Mouse (Mus musculus): ENCODE measurements around the gene Vmn1r48. TPM values are rescaled to one million over a fixed set of nuclear protein-coding genes. Genes with fewer than 3 reads are reported as not detected.
"Not testable (repeated sequence)": the region's sequence is repeated elsewhere in the genome, so short reads cannot be mapped to it uniquely, and the experiment has no call there.

The Vmn1r48 gene
- not detected in 2 replicates for polyA plus RNA-seq (2012; rRNA removed)

- not testable (repeated sequence) for DNase-seq (ENCODE audit: low read depth)
Observed at GRCm38 (mm10) chr6:90036741-90037140, at the start of gene Vmn1r48. Gene Vmn1r48 (minus strand): TSS chr6:90036841.

GRCm38 (mm10) chr6:90078406-90078805 is 41.8 kb upstream of the Vmn1r48 start, which contains the start of gene Vmn1r49:
Gene Vmn1r49 (minus strand): TSS chr6:90078506.
- no peak for DNase-seq (ENCODE audit: low read depth)

GRCm38 (mm10) chr6:90015847-90016246 is 20.8 kb downstream of the Vmn1r48 start, which contains the start of gene Vmn1r47:
Gene Vmn1r47 (plus strand): TSS chr6:90016147.
- DNase-seq (ENCODE audit: low read depth) = not testable (repeated sequence)

- DNase-seq (ENCODE audit: low read depth) = no peak
Observed at GRCm38 (mm10) chr6:89985989-89986388, 50.7 kb downstream of the Vmn1r48 start.

Other genes starting within 250 kb of the Vmn1r48 start
- gene Vmn1r42, start 160.4 kb downstream of the Vmn1r48 start, polyA plus RNA-seq (2012; rRNA removed) = 0.05 TPM in 1 of 2 replicates, not detected in the other
- gene Vmn1r43, start 160.4 kb downstream of the Vmn1r48 start, polyA plus RNA-seq (2012; rRNA removed) = 0.08 and 0.14 TPM in 2 replicates
- gene Vmn1r44, start 153.2 kb downstream of the Vmn1r48 start, polyA plus RNA-seq (2012; rRNA removed) = not detected in 2 replicates
- not detected in 2 replicates for gene Vmn1r45, start 96.2 kb downstream of the Vmn1r48 start, polyA plus RNA-seq (2012; rRNA removed)
- gene Vmn1r46, start 67.5 kb downstream of the Vmn1r48 start, polyA plus RNA-seq (2012; rRNA removed) = not detected in 2 replicates
- not detected in 2 replicates for gene Vmn1r47, start 20.7 kb downstream of the Vmn1r48 start, polyA plus RNA-seq (2012; rRNA removed)
- gene Vmn1r49, start 41.7 kb upstream of the Vmn1r48 start, polyA plus RNA-seq (2012; rRNA removed) = not detected in 2 replicates
- not detected in 2 replicates for gene Vmn1r50, start 64.6 kb upstream of the Vmn1r48 start, polyA plus RNA-seq (2012; rRNA removed)
- gene Vmn1r51, start 85.8 kb upstream of the Vmn1r48 start, polyA plus RNA-seq (2012; rRNA removed) = not detected in 2 replicates
- not detected in 2 replicates for gene Vmn1r52, start 138.0 kb upstream of the Vmn1r48 start, polyA plus RNA-seq (2012; rRNA removed)
- gene V1ra8, start 166.0 kb upstream of the Vmn1r48 start, polyA plus RNA-seq (2012; rRNA removed) = not detected in 2 replicates
- 0.14 TPM in 1 of 2 replicates, not detected in the other for gene Vmn1r53, start 187.6 kb upstream of the Vmn1r48 start, polyA plus RNA-seq (2012; rRNA removed)
- not detected in 2 replicates for gene Vmn1r54, start 209.5 kb upstream of the Vmn1r48 start, polyA plus RNA-seq (2012; rRNA removed)